Comparison of ENCODE assay signal across 17 mouse cellular contexts in the genomic region with DNA sequence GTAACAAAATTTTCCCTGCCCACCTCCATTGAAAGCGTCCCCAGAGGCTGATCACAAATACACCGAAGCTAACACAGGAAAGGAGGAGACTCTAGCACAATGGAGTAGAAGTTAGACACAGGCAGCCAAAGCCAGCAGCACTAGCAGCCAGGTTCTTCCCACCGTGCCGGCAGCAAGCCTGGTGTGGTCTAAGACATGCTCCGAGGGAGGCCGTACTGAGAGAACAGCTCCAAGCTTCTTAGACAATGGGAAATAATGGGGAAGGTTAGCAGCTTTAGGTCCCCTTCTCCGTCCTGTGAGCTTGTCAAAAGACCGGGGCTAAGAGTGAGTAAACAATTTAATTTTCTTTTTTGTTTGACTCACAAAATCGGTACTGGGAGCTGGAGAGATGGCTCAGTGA.
"Had no signal": no experiment of that assay in that cellular context is flagged by ENCODE, and none has a peak within 500 bp of the region (broad histone marks: within the 10 kb centered on the region; RNA-seq: fewer than 3 reads in every experiment).

No protein-coding gene starts in this region.

- H3K9me3 ChIP-seq: liver, embryonic 13.5 days; midbrain, embryonic 12.5 days; neural tube, embryonic 13.5 days; stomach, embryonic 15.5 days had no signal

- H3K9ac ChIP-seq: liver, embryonic 13.5 days; midbrain, embryonic 12.5 days; neural tube, embryonic 13.5 days; stomach, embryonic 15.5 days had no signal

- DNase-seq: kidney, adult 2 months; kidney, postnatal 25 days; layer of hippocampus, adult 9-11 months; liver, embryonic 13.5 days; lung, adult 2 months; lung, postnatal 14 days; lung, postnatal 4 days; retina, postnatal 1 day; right cerebral cortex, postnatal 25 days; spleen, adult 18-20 months; thymus, postnatal 25 days had no signal

- H3K36me3 ChIP-seq: liver, embryonic 13.5 days; midbrain, embryonic 12.5 days; neural tube, embryonic 13.5 days; stomach, embryonic 15.5 days had no signal

- H3K4me3 ChIP-seq: layer of hippocampus, adult 2 months; myocyte had no signal

- H3K27ac ChIP-seq: kidney, postnatal 0 days; layer of hippocampus, adult 2 months; liver, embryonic 13.5 days; midbrain, embryonic 12.5 days; neural tube, embryonic 13.5 days; stomach, embryonic 15.5 days had no signal
